Mouse (Mus musculus) NIH3T3 (cell line): ENCODE results near the gene Xntrpc.
A peak's percentile ranks its signal among the peaks of the same experiment; 100 is the strongest.

Experiments used
- DNase-seq: peaks from one replicate; pipeline ENCODE4 v3.0.0-alpha.2; 2012; ENCODE audit warnings: low read depth

The Xntrpc gene

GRCm38 (mm10) chr7:102081784-102082183 lies 16.3 kb downstream of the Xntrpc start:
- DNase-seq = no peak

GRCm38 (mm10) chr7:102082816-102083215 lies 17.3 kb downstream of the Xntrpc start, which contains the start of gene Trpc2:
Trpc2 (plus strand) TSS chr7:102083116.
- no peak for DNase-seq

DNA sequence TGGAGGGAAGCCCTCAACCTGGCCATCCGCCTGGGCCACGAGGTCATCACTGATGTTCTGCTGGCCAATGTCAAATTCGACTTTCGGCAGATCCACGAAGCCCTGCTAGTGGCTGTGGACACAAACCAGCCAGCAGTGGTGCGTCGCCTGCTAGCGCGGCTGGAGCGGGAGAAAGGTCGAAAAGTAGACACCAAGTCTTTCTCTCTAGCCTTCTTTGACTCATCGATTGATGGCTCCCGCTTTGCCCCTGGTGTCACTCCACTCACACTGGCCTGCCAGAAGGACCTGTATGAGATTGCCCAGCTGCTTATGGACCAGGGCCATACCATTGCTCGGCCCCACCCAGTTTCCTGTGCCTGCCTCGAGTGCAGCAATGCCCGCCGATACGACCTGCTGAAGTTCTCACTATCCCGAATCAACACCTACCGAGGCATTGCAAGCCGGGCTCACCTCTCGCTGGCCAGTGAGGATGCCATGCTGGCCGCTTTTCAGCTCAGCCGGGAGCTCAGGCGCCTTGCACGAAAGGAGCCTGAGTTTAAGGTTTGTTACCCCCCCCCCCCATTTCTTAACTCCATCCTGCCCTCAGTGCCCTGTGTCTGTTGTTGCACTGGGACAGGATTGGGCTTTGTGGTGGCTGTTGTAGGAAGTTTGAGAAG lies 18.7 kb downstream of the Xntrpc start:
- no peak for DNase-seq

GRCm38 (mm10) chr7:102087336-102087735 lies 21.8 kb downstream of the Xntrpc start:
- no peak for DNase-seq

- no peak for DNase-seq
Measured at GRCm38 (mm10) chr7:102099760-102100661, 34.5 kb downstream of the Xntrpc start.

DNA sequence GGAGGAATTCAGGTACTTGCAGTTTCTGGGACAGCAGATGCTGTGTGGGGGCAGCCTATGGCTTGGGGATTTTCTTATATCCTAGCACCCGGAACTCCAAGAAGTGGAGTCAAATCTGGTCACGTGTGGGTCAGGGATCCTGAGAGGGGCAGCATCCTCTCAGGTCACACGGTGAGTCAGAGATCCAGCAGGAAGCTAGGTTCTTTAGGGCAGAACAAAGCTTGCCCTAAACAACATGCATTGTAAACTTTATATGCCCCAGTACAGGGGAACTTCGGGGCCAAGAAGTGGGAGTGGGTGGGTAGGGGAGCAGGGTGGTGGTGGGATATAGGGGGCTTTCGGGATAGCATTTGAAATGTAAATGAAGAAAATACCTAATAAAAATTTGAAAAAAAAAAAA lies 35.4 kb downstream of the Xntrpc start:
- no peak for DNase-seq

- no peak for DNase-seq
Measured at GRCm38 (mm10) chr7:102101487-102101886, 36.0 kb downstream of the Xntrpc start, which contains the start of gene Art1. Art1 (plus strand) TSS chr7:102101743.

GRCm38 (mm10) chr7:102102241-102102640 lies 36.7 kb downstream of the Xntrpc start:
- DNase-seq = no peak

GRCm38 (mm10) chr7:102102696-102103095 lies 37.2 kb downstream of the Xntrpc start:
- no peak for DNase-seq

GRCm38 (mm10) chr7:102103555-102103954 lies 38.0 kb downstream of the Xntrpc start:
- DNase-seq = no peak

DNA sequence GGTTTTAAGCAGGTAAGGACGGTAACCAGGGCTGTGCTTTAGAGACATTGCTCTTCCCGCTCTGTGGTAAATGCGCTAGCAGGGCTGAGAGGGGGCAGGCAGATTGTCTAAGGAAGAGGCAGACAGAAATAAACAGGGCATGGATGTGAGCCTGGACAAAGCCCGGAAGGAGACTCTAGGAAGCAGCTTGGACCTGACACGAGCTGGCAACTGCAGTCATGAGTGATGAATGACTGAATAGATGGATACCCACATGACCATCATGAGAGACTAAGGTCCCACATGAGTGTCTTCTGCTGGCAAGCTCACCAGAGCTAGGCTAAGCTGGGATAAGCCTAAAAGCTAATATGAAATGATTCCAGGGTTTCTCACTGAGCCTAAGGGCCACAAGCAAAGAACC lies 38.6 kb downstream of the Xntrpc start:
- no peak for DNase-seq

DNA sequence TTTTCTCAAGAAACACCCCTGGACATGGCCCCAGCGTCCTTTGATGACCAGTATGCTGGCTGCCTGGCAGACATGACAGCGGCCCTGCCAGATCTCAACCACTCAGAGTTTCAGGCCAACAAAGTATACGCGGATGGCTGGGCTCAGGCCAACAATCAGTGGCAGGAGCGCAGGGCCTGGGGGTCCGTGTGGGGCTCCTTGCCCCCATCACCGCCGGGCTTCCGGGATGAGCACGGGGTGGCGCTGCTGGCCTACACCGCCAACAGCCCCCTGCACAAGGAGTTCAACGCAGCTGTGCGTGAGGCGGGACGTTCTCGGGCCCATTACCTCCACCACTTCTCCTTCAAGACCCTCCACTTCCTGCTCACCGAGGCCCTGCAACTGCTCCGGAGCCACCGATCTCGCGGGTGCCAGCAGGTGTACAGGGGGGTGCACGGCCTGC lies 41.2 kb downstream of the Xntrpc start:
- no peak for DNase-seq

DNA sequence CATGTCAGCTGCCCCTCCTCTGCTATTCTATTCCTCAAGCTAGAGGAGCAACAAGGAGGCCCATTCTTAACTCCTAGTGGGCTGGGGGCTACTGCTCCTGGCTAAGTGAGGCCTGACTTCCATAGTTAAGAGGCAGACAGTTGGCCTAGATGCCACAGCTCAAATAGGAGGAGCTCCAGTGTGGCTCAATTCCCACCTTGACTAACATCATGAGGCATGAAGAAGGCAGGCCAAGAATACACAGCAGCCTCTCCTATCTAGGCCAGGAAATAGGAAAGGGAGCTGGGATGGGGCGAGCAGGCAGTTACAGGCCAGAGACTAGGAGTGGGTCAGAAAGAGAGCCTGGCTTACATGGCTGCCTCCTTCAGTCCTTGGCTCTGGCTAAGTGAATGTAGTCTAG lies 42.7 kb downstream of the Xntrpc start:
- peak; percentile 15 for DNase-seq

GRCm38 (mm10) chr7:102109171-102109570 lies 43.7 kb downstream of the Xntrpc start, which contains the start of gene Art5:
Art5 (minus strand) TSS chr7:102109489.
- DNase-seq = no peak

DNA sequence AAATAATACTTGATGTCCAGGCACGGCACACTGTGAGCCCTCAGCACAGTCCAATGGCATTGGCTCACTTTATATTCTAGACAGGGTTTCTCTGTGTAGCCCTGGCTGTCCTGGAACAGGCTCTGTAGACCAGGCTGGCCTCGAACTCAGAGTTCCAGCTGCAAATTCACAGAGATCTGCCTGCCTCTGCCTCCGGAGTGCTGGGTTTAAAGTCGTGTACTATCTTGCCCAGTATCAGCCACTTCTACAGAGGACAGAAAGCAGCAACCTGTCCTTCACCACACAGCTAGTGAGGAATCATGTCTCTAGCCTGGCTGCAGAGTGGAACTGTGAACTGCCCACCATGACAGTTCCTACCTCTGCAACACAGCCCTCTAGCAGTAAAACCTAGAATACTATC lies 44.2 kb downstream of the Xntrpc start:
- DNase-seq = no peak

- no peak for DNase-seq
Measured at GRCm38 (mm10) chr7:102113151-102113729, 47.7 kb downstream of the Xntrpc start.

- DNase-seq = peak; percentile 39
Measured at GRCm38 (mm10) chr7:102116579-102117331, 51.2 kb downstream of the Xntrpc start, which contains the start of gene Chrna10. Chrna10 (minus strand) TSS chr7:102116828.

- no peak for DNase-seq
Measured at GRCm38 (mm10) chr7:102117382-102117781, 51.9 kb downstream of the Xntrpc start.

- no peak for DNase-seq
Measured at GRCm38 (mm10) chr7:102120326-102120725, 54.8 kb downstream of the Xntrpc start.

GRCm38 (mm10) chr7:102132395-102132794 lies 66.9 kb downstream of the Xntrpc start:
- DNase-seq = no peak

- peak; percentile 52 for DNase-seq
Measured at GRCm38 (mm10) chr7:102137464-102137863, 72.0 kb downstream of the Xntrpc start.

DNA sequence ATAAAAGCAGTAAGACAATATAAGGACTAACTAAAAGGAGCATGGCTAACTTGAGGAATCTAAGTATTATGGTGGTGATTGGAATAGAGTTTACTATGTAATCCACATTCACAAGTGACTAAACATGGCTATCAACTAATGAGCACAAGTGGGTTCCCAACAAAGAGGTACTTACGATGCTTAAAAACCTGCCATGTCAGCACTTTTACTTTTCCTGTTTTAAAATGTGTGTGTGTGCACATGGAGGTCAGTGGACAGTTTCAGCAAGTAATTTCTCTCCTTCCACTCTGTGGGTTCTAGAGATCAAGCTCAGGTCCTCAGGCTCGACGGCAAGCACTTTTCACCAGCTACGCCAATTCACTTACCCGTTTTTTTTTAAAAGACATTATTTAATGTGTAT lies 72.4 kb downstream of the Xntrpc start:
- no peak for DNase-seq
